Mouse (Mus musculus) olfactory bulb, adult 2 months (tissue): ENCODE results near the gene Bmp8a.

Experiments used
- CTCF ChIP-seq: fragments of 200-500 bp; IDR thresholded peaks from 2 replicates; pipeline ENCODE4 v1.5.1; 2012; ENCODE audit warnings: low read depth, mild to moderate bottlenecking, low read length, moderate library complexity; ENCODE audit not compliant: insufficient read depth
- POLR2A ChIP-seq: fragments of 200-500 bp; IDR thresholded peaks from 2 replicates; pipeline ENCODE4 v1.6.1; 2012; ENCODE audit warnings: mild to moderate bottlenecking, low read depth, low read length, moderate library complexity; ENCODE audit not compliant: insufficient read depth

DNA sequence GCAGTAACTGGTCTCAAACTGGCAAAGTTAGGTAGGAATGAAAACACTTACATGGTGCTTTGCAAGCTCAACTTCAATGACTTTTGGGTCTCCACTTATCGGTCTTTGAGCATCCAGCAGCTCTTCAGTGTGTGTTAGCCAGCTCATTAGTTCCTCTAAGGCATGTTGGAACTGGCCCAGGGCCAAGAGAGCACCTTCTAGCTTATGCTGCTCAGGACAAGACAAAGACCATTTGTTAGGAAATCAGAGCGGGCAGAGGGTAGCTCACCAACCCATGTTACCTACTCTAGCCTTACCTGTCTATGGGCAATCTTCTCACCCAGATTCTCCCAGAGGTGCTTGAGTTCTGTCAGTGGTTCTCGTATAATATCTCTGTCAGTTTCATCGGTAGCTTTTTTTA is 39.0 kb upstream of the Bmp8a start:
- TF ChIP-seq CTCF (no peak), POLR2A (no peak)
